Mouse (Mus musculus): ENCODE results near the gene Exoc4. TPM values are rescaled to one million over a fixed set of nuclear protein-coding genes. Genes with fewer than 3 reads are reported as not detected.
A peak's percentile ranks its signal among the peaks of the same experiment; 100 is the strongest.

Exoc4 gene
- total RNA-seq, 2 experiments from 2014 or later = 25.9 to 40.1 TPM

GRCm38 (mm10) chr6:33618590-33618989 lies 369.7 kb downstream of the Exoc4 start:
- peak; percentile 63 for ATAC-seq (ENCODE audit: poor library complexity, severe bottlenecking)

GRCm38 (mm10) chr6:33620701-33621100 lies 371.8 kb downstream of the Exoc4 start:
- no peak for ATAC-seq (ENCODE audit: poor library complexity, severe bottlenecking)

GRCm38 (mm10) chr6:33625931-33626330 lies 377.0 kb downstream of the Exoc4 start:
- ATAC-seq (ENCODE audit: poor library complexity, severe bottlenecking) = no peak

GRCm38 (mm10) chr6:33631133-33631532 lies 382.2 kb downstream of the Exoc4 start:
- ATAC-seq (ENCODE audit: poor library complexity, severe bottlenecking) = no peak

- no peak for ATAC-seq (ENCODE audit: poor library complexity, severe bottlenecking)
These were observed 388.3 kb downstream of the Exoc4 start for GRCm38 (mm10) chr6:33637192-33637591.

- ATAC-seq (ENCODE audit: poor library complexity, severe bottlenecking) = no peak
These were observed 433.1 kb downstream of the Exoc4 start for GRCm38 (mm10) chr6:33681778-33682640.

- ATAC-seq (ENCODE audit: poor library complexity, severe bottlenecking) = no peak
These were observed 434.6 kb downstream of the Exoc4 start for GRCm38 (mm10) chr6:33683533-33683932.

- no peak for ATAC-seq (ENCODE audit: poor library complexity, severe bottlenecking)
These were observed 436.4 kb downstream of the Exoc4 start for GRCm38 (mm10) chr6:33685321-33685720.

GRCm38 (mm10) chr6:33690601-33691000 lies 441.7 kb downstream of the Exoc4 start:
- no peak for ATAC-seq (ENCODE audit: poor library complexity, severe bottlenecking)

GRCm38 (mm10) chr6:33696976-33697375 lies 448.1 kb downstream of the Exoc4 start:
- no peak for ATAC-seq (ENCODE audit: poor library complexity, severe bottlenecking)

GRCm38 (mm10) chr6:33708907-33709306 lies 460.0 kb downstream of the Exoc4 start:
- ATAC-seq (ENCODE audit: poor library complexity, severe bottlenecking) = no peak

GRCm38 (mm10) chr6:33709340-33709739 lies 460.5 kb downstream of the Exoc4 start:
- no peak for ATAC-seq (ENCODE audit: poor library complexity, severe bottlenecking)

GRCm38 (mm10) chr6:33711742-33712141 lies 462.9 kb downstream of the Exoc4 start:
- ATAC-seq (ENCODE audit: poor library complexity, severe bottlenecking) = no peak

- ATAC-seq (ENCODE audit: poor library complexity, severe bottlenecking) = no peak
These were observed 463.7 kb downstream of the Exoc4 start for GRCm38 (mm10) chr6:33712540-33713118.

- ATAC-seq (ENCODE audit: poor library complexity, severe bottlenecking) = no peak
These were observed 467.5 kb downstream of the Exoc4 start for GRCm38 (mm10) chr6:33716254-33716965.

- ATAC-seq (ENCODE audit: poor library complexity, severe bottlenecking) = no peak
These were observed 472.3 kb downstream of the Exoc4 start for GRCm38 (mm10) chr6:33721166-33721565.

- ATAC-seq (ENCODE audit: poor library complexity, severe bottlenecking) = no peak
These were observed 473.9 kb downstream of the Exoc4 start for GRCm38 (mm10) chr6:33722811-33723210.

GRCm38 (mm10) chr6:33724596-33724995 lies 475.7 kb downstream of the Exoc4 start:
- no peak for ATAC-seq (ENCODE audit: poor library complexity, severe bottlenecking)

GRCm38 (mm10) chr6:33727271-33727670 lies 478.4 kb downstream of the Exoc4 start:
- no peak for ATAC-seq (ENCODE audit: poor library complexity, severe bottlenecking)

- no peak for ATAC-seq (ENCODE audit: poor library complexity, severe bottlenecking)
These were observed 483.3 kb downstream of the Exoc4 start for GRCm38 (mm10) chr6:33732214-33732613.

- no peak for ATAC-seq (ENCODE audit: poor library complexity, severe bottlenecking)
These were observed 484.7 kb downstream of the Exoc4 start for GRCm38 (mm10) chr6:33733602-33734001.

- ATAC-seq (ENCODE audit: poor library complexity, severe bottlenecking) = no peak
These were observed 485.1 kb downstream of the Exoc4 start for GRCm38 (mm10) chr6:33734032-33734431.

Data from megakaryocyte, adult 5-6 weeks (primary cell).